Mouse (Mus musculus): ENCODE results near the gene Klc1. TPM values are rescaled to one million over a fixed set of nuclear protein-coding genes. Genes with fewer than 3 reads are reported as not detected.
A peak's percentile ranks its signal among the peaks of the same experiment; 100 is the strongest.
"Not testable (repeated sequence)": the region's sequence is repeated elsewhere in the genome, so short reads cannot be mapped to it uniquely, and the experiment has no call there.

The Klc1 gene
- polyA plus RNA-seq, 1 experiment from 2014 or later, result 98.0 TPM

- H3K27ac ChIP-seq, result no peak overlapping the region
- 97% methylated on average over 1 of the region's 1 CpGs for WGBS
- peaks cover 21% of the 10 kb centered on the region for H3K4me1 ChIP-seq
- peaks cover 73% of the 10 kb centered on the region for H3K36me3 ChIP-seq
- no peak overlapping the region for H3K4me3 ChIP-seq
- H3K9me3 ChIP-seq (replicated peaks), result no peaks in the 10 kb centered on the region
- H3K27me3 ChIP-seq (ENCODE audit: low read depth, poor library complexity, severe bottlenecking), result no peaks in the 10 kb centered on the region
- DNase-seq (ENCODE audit: low spot score), result no peak
Measured at GRCm38 (mm10) chr12:111727956-111728355, 30.7 kb upstream of the Klc1 start.

- 33% methylated on average over 30 of the region's 30 CpGs for WGBS
Measured at GRCm38 (mm10) chr12:111731822-111732807, 26.5 kb upstream of the Klc1 start.

GRCm38 (mm10) chr12:111732921-111733320 is 25.7 kb upstream of the Klc1 start:
- Histone ChIP-seq H3K9me3 (replicated peaks) (no peaks in the 10 kb centered on the region), H3K4me1 (peaks cover 13% of the 10 kb centered on the region), H3K27me3 (ENCODE audit: low read depth, poor library complexity, severe bottlenecking) (no peaks in the 10 kb centered on the region), H3K36me3 (peaks cover 28% of the 10 kb centered on the region), H3K4me3 (no peak overlapping the region), H3K27ac (peak overlapping the region; percentile 51)
- 71% methylated on average over 5 of the region's 5 CpGs for WGBS
- no peak for DNase-seq (ENCODE audit: low spot score)

More at GRCm38 (mm10) chr12:111731822-111732807, 26.5 kb upstream of the Klc1 start:
- peaks cover 34% of the 10 kb centered on the region for H3K36me3 ChIP-seq
- no peak overlapping the region for H3K4me3 ChIP-seq
- no peaks in the 10 kb centered on the region for H3K9me3 ChIP-seq (replicated peaks)
- no peaks in the 10 kb centered on the region for H3K27me3 ChIP-seq (ENCODE audit: low read depth, poor library complexity, severe bottlenecking)
- DNase-seq (ENCODE audit: low spot score), result peak; percentile 93
- peaks cover 13% of the 10 kb centered on the region for H3K4me1 ChIP-seq
- peak overlapping the region; percentile 51 for H3K27ac ChIP-seq

GRCm38 (mm10) chr12:111734912-111735311 is 23.7 kb upstream of the Klc1 start:
- no peak overlapping the region for H3K4me3 ChIP-seq
- no peak overlapping the region for H3K27ac ChIP-seq
- H3K27me3 ChIP-seq (ENCODE audit: low read depth, poor library complexity, severe bottlenecking), result no peaks in the 10 kb centered on the region
- H3K36me3 ChIP-seq, result peaks cover 13% of the 10 kb centered on the region
- peaks cover 13% of the 10 kb centered on the region for H3K4me1 ChIP-seq
- 90% methylated on average over 3 of the region's 3 CpGs for WGBS
- DNase-seq (ENCODE audit: low spot score), result no peak
- H3K9me3 ChIP-seq (replicated peaks), result no peaks in the 10 kb centered on the region

- not testable (repeated sequence) for H3K4me3 ChIP-seq; H3K27ac ChIP-seq; H3K9me3 ChIP-seq (replicated peaks); DNase-seq (ENCODE audit: low spot score); H3K36me3 ChIP-seq; H3K27me3 ChIP-seq (ENCODE audit: low read depth, poor library complexity, severe bottlenecking)
- WGBS, result 88% methylated on average over 8 of the region's 8 CpGs
- peaks cover 21% of the 10 kb centered on the region for H3K4me1 ChIP-seq
Measured at GRCm38 (mm10) chr12:111736676-111737075, 22.0 kb upstream of the Klc1 start.

GRCm38 (mm10) chr12:111737370-111737769 is 21.3 kb upstream of the Klc1 start:
- H3K27ac ChIP-seq, result no peak overlapping the region
- no peaks in the 10 kb centered on the region for H3K9me3 ChIP-seq (replicated peaks)
- H3K4me1 ChIP-seq, result peaks cover 14% of the 10 kb centered on the region
- no peak overlapping the region for H3K4me3 ChIP-seq
- no peaks in the 10 kb centered on the region for H3K27me3 ChIP-seq (ENCODE audit: low read depth, poor library complexity, severe bottlenecking)
- 0 out of 2 replicates have a peak, but pooled peaks cover 2% of the 10 kb centered on the region for H3K36me3 ChIP-seq
- DNase-seq (ENCODE audit: low spot score), result no peak
- 70% methylated on average over 9 of the region's 9 CpGs for WGBS

- Histone ChIP-seq H3K36me3 (0 out of 2 replicates have a peak, but pooled peaks cover 2% of the 10 kb centered on the region), H3K9me3 (replicated peaks) (no peaks in the 10 kb centered on the region), H3K27ac (no peak overlapping the region), H3K4me1 (peaks cover 11% of the 10 kb centered on the region), H3K27me3 (ENCODE audit: low read depth, poor library complexity, severe bottlenecking) (no peaks in the 10 kb centered on the region), H3K4me3 (no peak overlapping the region)
- WGBS, result 12% methylated on average over 3 of the region's 3 CpGs
- peak; percentile 64 for DNase-seq (ENCODE audit: low spot score)
Measured at GRCm38 (mm10) chr12:111738754-111739153, 19.9 kb upstream of the Klc1 start.

GRCm38 (mm10) chr12:111741338-111741737 is 17.3 kb upstream of the Klc1 start:
- Histone ChIP-seq H3K4me3 (no peak overlapping the region), H3K4me1 (peaks cover 17% of the 10 kb centered on the region), H3K9me3 (replicated peaks) (no peaks in the 10 kb centered on the region), H3K27ac (no peak overlapping the region), H3K36me3 (0 out of 2 replicates have a peak, but pooled peaks cover 2% of the 10 kb centered on the region), H3K27me3 (ENCODE audit: low read depth, poor library complexity, severe bottlenecking) (no peaks in the 10 kb centered on the region)
- DNase-seq (ENCODE audit: low spot score), result no peak
- WGBS, result 49% methylated on average over 8 of the region's 8 CpGs

- WGBS, result 73% methylated on average over 2 of the region's 2 CpGs
- no peak overlapping the region for H3K4me3 ChIP-seq
- H3K27me3 ChIP-seq (ENCODE audit: low read depth, poor library complexity, severe bottlenecking), result no peaks in the 10 kb centered on the region
- no peak overlapping the region for H3K27ac ChIP-seq
- no peaks in the 10 kb centered on the region for H3K9me3 ChIP-seq (replicated peaks)
- H3K4me1 ChIP-seq, result peaks cover 19% of the 10 kb centered on the region
- no peak for DNase-seq (ENCODE audit: low spot score)
- no peaks in the 10 kb centered on the region for H3K36me3 ChIP-seq
Measured at GRCm38 (mm10) chr12:111743419-111743818, 15.2 kb upstream of the Klc1 start.

GRCm38 (mm10) chr12:111743981-111744423 is 14.6 kb upstream of the Klc1 start:
- H3K36me3 ChIP-seq, result no peaks in the 10 kb centered on the region
- no peaks in the 10 kb centered on the region for H3K27me3 ChIP-seq (ENCODE audit: low read depth, poor library complexity, severe bottlenecking)
- no peak overlapping the region for H3K27ac ChIP-seq
- no peak for DNase-seq (ENCODE audit: low spot score)
- H3K4me3 ChIP-seq, result no peak overlapping the region
- WGBS, result 84% methylated on average over 11 of the region's 11 CpGs
- H3K4me1 ChIP-seq, result peaks cover 19% of the 10 kb centered on the region
- no peaks in the 10 kb centered on the region for H3K9me3 ChIP-seq (replicated peaks)

GRCm38 (mm10) chr12:111745274-111745673 is 13.4 kb upstream of the Klc1 start:
- H3K9me3 ChIP-seq (replicated peaks), result no peaks in the 10 kb centered on the region
- H3K27ac ChIP-seq, result no peak overlapping the region
- H3K36me3 ChIP-seq, result no peaks in the 10 kb centered on the region
- no peak for DNase-seq (ENCODE audit: low spot score)
- WGBS, result 79% methylated on average over 6 of the region's 6 CpGs
- no peak overlapping the region for H3K4me3 ChIP-seq
- peaks cover 21% of the 10 kb centered on the region for H3K4me1 ChIP-seq
- no peaks in the 10 kb centered on the region for H3K27me3 ChIP-seq (ENCODE audit: low read depth, poor library complexity, severe bottlenecking)

- Histone ChIP-seq H3K27ac (no peak overlapping the region), H3K4me1 (peaks cover 20% of the 10 kb centered on the region), H3K36me3 (no peaks in the 10 kb centered on the region), H3K27me3 (ENCODE audit: low read depth, poor library complexity, severe bottlenecking) (no peaks in the 10 kb centered on the region), H3K4me3 (no peak overlapping the region), H3K9me3 (replicated peaks) (no peaks in the 10 kb centered on the region)
- WGBS, result 82% methylated on average over 5 of the region's 5 CpGs
- DNase-seq (ENCODE audit: low spot score), result no peak
Measured at GRCm38 (mm10) chr12:111746091-111746490, 12.6 kb upstream of the Klc1 start.

- H3K27me3 ChIP-seq (ENCODE audit: low read depth, poor library complexity, severe bottlenecking), result no peaks in the 10 kb centered on the region
- H3K4me3 ChIP-seq, result no peak overlapping the region
- H3K27ac ChIP-seq, result no peak overlapping the region
- H3K4me1 ChIP-seq, result peaks cover 15% of the 10 kb centered on the region
- WGBS, result 83% methylated on average over 7 of the region's 7 CpGs
- DNase-seq (ENCODE audit: low spot score), result no peak
- H3K9me3 ChIP-seq (replicated peaks), result no peaks in the 10 kb centered on the region
- no peaks in the 10 kb centered on the region for H3K36me3 ChIP-seq
Measured at GRCm38 (mm10) chr12:111747421-111747820, 11.2 kb upstream of the Klc1 start.

Data from limb, embryonic 10.5 days (tissue).